Mouse (Mus musculus) G1E (cell line): Measurements from ENCODE around the gene Ick.

Experiments used
- CTCF ChIP-seq: IDR thresholded peaks from 2 replicates; pipeline ENCODE4 v1.5.1; 2012; ENCODE audit warnings: low read depth, low read length, inconsistent platforms, mixed read lengths
- GATA1 ChIP-seq: IDR thresholded peaks from 2 replicates; pipeline ENCODE4 v1.6.1; 2012; ENCODE audit warnings: borderline replicate concordance, low read length, inconsistent platforms, mixed read lengths
- GATA2 ChIP-seq: IDR thresholded peaks from 2 replicates; pipeline ENCODE4 v1.6.1; 2012; ENCODE audit warnings: low read depth, low read length, inconsistent platforms, borderline replicate concordance
- TAL1 ChIP-seq: conservative IDR thresholded peaks from 2 replicates; pipeline ENCODE4 v1.6.1; 2012; ENCODE audit warnings: low read depth, low read length, inconsistent platforms, mixed read lengths

- TF ChIP-seq CTCF = no peak
- no peak for TF ChIP-seq TAL1
- TF ChIP-seq GATA1 = no peak
- no peak for TF ChIP-seq GATA2
Measured at GRCm38 (mm10) chr9:78075256-78075655, 33.7 kb upstream of the Ick start.
